Mouse (Mus musculus) megakaryocyte, embryonic 14.5 days (primary cell): Measurements from ENCODE around the gene Hrk. TPM values are rescaled to one million over a fixed set of nuclear protein-coding genes. Genes with fewer than 3 reads are reported as not detected.

ENCODE experiments used
- H3K27me3 ChIP-seq: replicated peaks from 2 replicates; pipeline ENCODE3; 2012; ENCODE audit warnings: inconsistent platforms
- H3K36me3 ChIP-seq: replicated peaks from 2 replicates; pipeline ENCODE3; 2012; ENCODE audit warnings: low read length, inconsistent platforms, mixed read lengths
- H3K4me1 ChIP-seq: 2 replicates; pipeline ENCODE4 v1.6.1; 2012; ENCODE audit warnings: inconsistent platforms
- H3K4me3 ChIP-seq: replicated peaks from 2 replicates; pipeline ENCODE3; 2012; ENCODE audit warnings: moderate library complexity, mild to moderate bottlenecking, inconsistent platforms
- H3K9me3 ChIP-seq: 2 replicates; pipeline ENCODE4 v1.6.1; 2012; ENCODE audit warnings: inconsistent platforms
- FLI1 ChIP-seq: IDR thresholded peaks from 2 replicates; pipeline ENCODE4 v1.6.1; 2012; ENCODE audit warnings: low read length, inconsistent platforms, mixed read lengths
- GATA1 ChIP-seq: IDR thresholded peaks from 3 replicates; pipeline ENCODE4 v1.6.1; 2012; ENCODE audit warnings: mixed read lengths, low read length, inconsistent platforms, borderline replicate concordance
- polyA plus RNA-seq: library from polyadenylated mRNA; stranded (reverse); fragments of >175 nt; gene quantifications from 2 replicates; pipeline ENCODE4 v1.2.3, GENCODE M21; 2012; ENCODE audit warnings: low replicate concordance; ENCODE audit not compliant: insufficient read depth

Hrk gene
- polyA plus RNA-seq, result not detected in 2 replicates

GRCm38 (mm10) chr5:118164581-118164980 is at the start of gene Hrk:
TSS of gene Hrk (plus strand) at chr5:118164648.
- Histone ChIP-seq H3K4me3 (no peak within 1 kb of the TSS), H3K4me1 (peaks cover 6% of the 10 kb centered on the region), H3K27me3 (peaks cover 86% of the 10 kb centered on the region), H3K36me3 (no peaks in the 10 kb centered on the region), H3K9me3 (peaks cover 6% of the 10 kb centered on the region; the same call in 1 of the 2 replicates)
- TF ChIP-seq FLI1, result no peak
- TF ChIP-seq GATA1, result no peak

GRCm38 (mm10) chr5:118118351-118118750 is 46.1 kb upstream of the Hrk start:
- H3K4me3 ChIP-seq, result no peak overlapping the region
- H3K9me3 ChIP-seq, result no peaks in the 10 kb centered on the region
- H3K27me3 ChIP-seq, result no peaks in the 10 kb centered on the region
- peaks cover 30% of the 10 kb centered on the region for H3K4me1 ChIP-seq
- peaks cover 96% of the 10 kb centered on the region for H3K36me3 ChIP-seq
- TF ChIP-seq GATA1 (no peak), FLI1 (no peak)

- Histone ChIP-seq H3K4me3 (no peak overlapping the region), H3K9me3 (no peaks in the 10 kb centered on the region), H3K36me3 (peaks cover 96% of the 10 kb centered on the region), H3K27me3 (no peaks in the 10 kb centered on the region), H3K4me1 (peaks cover 27% of the 10 kb centered on the region)
- TF ChIP-seq GATA1, result no peak
- no peak for TF ChIP-seq FLI1
Measured at GRCm38 (mm10) chr5:118118922-118119321, 45.5 kb upstream of the Hrk start.

- Histone ChIP-seq H3K4me3 (no peak overlapping the region), H3K4me1 (peaks cover 13% of the 10 kb centered on the region), H3K36me3 (peaks cover 97% of the 10 kb centered on the region), H3K9me3 (no peaks in the 10 kb centered on the region), H3K27me3 (no peaks in the 10 kb centered on the region)
- TF ChIP-seq GATA1 (no peak), FLI1 (no peak)
Measured at GRCm38 (mm10) chr5:118120670-118121069, 43.8 kb upstream of the Hrk start.

GRCm38 (mm10) chr5:118121928-118122327 is 42.5 kb upstream of the Hrk start:
- no peak overlapping the region for H3K4me3 ChIP-seq
- peaks cover 97% of the 10 kb centered on the region for H3K36me3 ChIP-seq
- no peaks in the 10 kb centered on the region for H3K27me3 ChIP-seq
- TF ChIP-seq FLI1 (no peak), GATA1 (no peak)
- no peaks in the 10 kb centered on the region for H3K9me3 ChIP-seq
- peaks cover 4% of the 10 kb centered on the region for H3K4me1 ChIP-seq

- Histone ChIP-seq H3K4me3 (no peak overlapping the region), H3K36me3 (peaks cover 98% of the 10 kb centered on the region), H3K4me1 (peaks cover 4% of the 10 kb centered on the region; the same call in 1 of the 2 replicates), H3K9me3 (no peaks in the 10 kb centered on the region), H3K27me3 (no peaks in the 10 kb centered on the region)
- TF ChIP-seq FLI1 (no peak), GATA1 (no peak)
Measured at GRCm38 (mm10) chr5:118123096-118123495, 41.4 kb upstream of the Hrk start.

GRCm38 (mm10) chr5:118126671-118127070 is 37.8 kb upstream of the Hrk start:
- Histone ChIP-seq H3K27me3 (no peaks in the 10 kb centered on the region), H3K36me3 (peaks cover 95% of the 10 kb centered on the region), H3K9me3 (no peaks in the 10 kb centered on the region), H3K4me1 (peaks cover 4% of the 10 kb centered on the region; the same call in 1 of the 2 replicates), H3K4me3 (no peak overlapping the region)
- TF ChIP-seq GATA1 (no peak), FLI1 (no peak)

- H3K9me3 ChIP-seq, result no peaks in the 10 kb centered on the region
- peaks cover 89% of the 10 kb centered on the region for H3K36me3 ChIP-seq
- TF ChIP-seq GATA1 (no peak), FLI1 (no peak)
- H3K4me3 ChIP-seq, result no peak overlapping the region
- H3K4me1 ChIP-seq, result peaks cover 8% of the 10 kb centered on the region
- no peaks in the 10 kb centered on the region for H3K27me3 ChIP-seq
Measured at GRCm38 (mm10) chr5:118128208-118128607, 36.2 kb upstream of the Hrk start.

- H3K4me3 ChIP-seq, result no peak overlapping the region
- TF ChIP-seq FLI1 (no peak), GATA1 (no peak)
- H3K27me3 ChIP-seq, result no peaks in the 10 kb centered on the region
- H3K9me3 ChIP-seq, result no peaks in the 10 kb centered on the region
- peaks cover 12% of the 10 kb centered on the region for H3K4me1 ChIP-seq
- H3K36me3 ChIP-seq, result peaks cover 87% of the 10 kb centered on the region
Measured at GRCm38 (mm10) chr5:118128651-118129050, 35.8 kb upstream of the Hrk start.

GRCm38 (mm10) chr5:118136391-118136790 is 28.1 kb upstream of the Hrk start:
- TF ChIP-seq FLI1, result no peak
- no peak for TF ChIP-seq GATA1
- H3K27me3 ChIP-seq, result no peaks in the 10 kb centered on the region
- peaks cover 81% of the 10 kb centered on the region for H3K36me3 ChIP-seq
- H3K4me1 ChIP-seq, result peaks cover 64% of the 10 kb centered on the region
- peak overlapping the region; percentile 18 for H3K4me3 ChIP-seq
- no peaks in the 10 kb centered on the region for H3K9me3 ChIP-seq

GRCm38 (mm10) chr5:118139630-118140029 is 24.8 kb upstream of the Hrk start:
- H3K9me3 ChIP-seq, result no peaks in the 10 kb centered on the region
- peaks cover 96% of the 10 kb centered on the region for H3K36me3 ChIP-seq

More at GRCm38 (mm10) chr5:118139630-118140029, 24.8 kb upstream of the Hrk start:
- H3K4me1 ChIP-seq, result peaks cover 71% of the 10 kb centered on the region
- H3K4me3 ChIP-seq, result no peak overlapping the region
- H3K27me3 ChIP-seq, result no peaks in the 10 kb centered on the region
- no peak for TF ChIP-seq FLI1
- TF ChIP-seq GATA1, result no peak
